Mouse (Mus musculus) layer of hippocampus, adult 9-11 months (tissue): ENCODE measurements around the gene Gng13.

Experiments
- DNase-seq: peaks from one replicate; pipeline ENCODE4 v3.0.0; 2022

Gene Gng13

GRCm38 (mm10) chr17:25716711-25717637 is at the start of gene Gng13:
TSS of gene Gng13 (plus strand) at chr17:25717171.
- DNase-seq, result no peak

- DNase-seq, result no peak
These were observed 48.4 kb upstream of the Gng13 start for GRCm38 (mm10) chr17:25668481-25669055.

GRCm38 (mm10) chr17:25672982-25673381 is 44.0 kb upstream of the Gng13 start:
- peak; percentile 73 for DNase-seq

- no peak for DNase-seq
These were observed 39.0 kb upstream of the Gng13 start for GRCm38 (mm10) chr17:25677969-25678368.

DNA sequence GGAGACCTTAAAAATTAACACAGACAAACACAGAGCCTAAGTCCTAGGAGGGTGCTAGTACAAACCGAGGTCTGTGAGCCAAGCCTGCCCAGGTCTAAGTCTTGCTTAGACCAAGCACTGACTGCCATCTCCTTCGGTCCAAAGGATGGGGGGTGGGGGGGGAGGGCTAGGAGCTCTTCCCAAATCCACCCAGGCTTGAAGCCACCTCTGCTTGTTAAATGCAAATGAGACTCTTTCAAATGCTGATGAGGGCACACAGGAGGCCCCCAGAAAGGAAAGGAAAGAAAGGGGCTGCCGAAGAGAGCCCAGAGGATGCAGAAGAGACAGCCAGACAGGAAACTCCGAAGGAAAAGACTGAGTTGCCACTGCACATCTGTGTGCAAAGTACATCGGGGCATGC is 37.2 kb upstream of the Gng13 start:
- no peak for DNase-seq

- DNase-seq, result peak; percentile 48
These were observed 35.3 kb upstream of the Gng13 start for GRCm38 (mm10) chr17:25681636-25682035.

DNA sequence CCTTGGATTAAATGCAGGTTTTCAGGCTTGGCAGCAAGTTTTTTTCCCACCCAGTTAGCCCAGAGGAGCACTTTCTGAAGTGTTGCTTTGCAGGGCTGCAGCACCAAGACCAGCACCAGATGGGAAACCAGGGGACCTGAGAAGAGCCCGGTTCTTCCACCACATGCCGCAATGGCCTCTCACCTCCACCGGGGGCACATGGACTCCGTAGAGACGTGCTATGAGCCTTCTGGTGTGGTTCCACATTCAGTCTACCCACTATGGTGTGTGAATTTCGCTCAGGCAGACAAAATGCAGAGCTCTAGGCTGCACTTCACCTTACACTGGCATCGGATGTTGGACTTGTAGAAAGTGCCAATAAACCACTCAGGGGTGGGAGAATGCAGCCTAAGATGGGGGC is 30.6 kb upstream of the Gng13 start:
- DNase-seq, result no peak

GRCm38 (mm10) chr17:25688922-25689321 is 28.0 kb upstream of the Gng13 start:
- DNase-seq, result no peak

DNA sequence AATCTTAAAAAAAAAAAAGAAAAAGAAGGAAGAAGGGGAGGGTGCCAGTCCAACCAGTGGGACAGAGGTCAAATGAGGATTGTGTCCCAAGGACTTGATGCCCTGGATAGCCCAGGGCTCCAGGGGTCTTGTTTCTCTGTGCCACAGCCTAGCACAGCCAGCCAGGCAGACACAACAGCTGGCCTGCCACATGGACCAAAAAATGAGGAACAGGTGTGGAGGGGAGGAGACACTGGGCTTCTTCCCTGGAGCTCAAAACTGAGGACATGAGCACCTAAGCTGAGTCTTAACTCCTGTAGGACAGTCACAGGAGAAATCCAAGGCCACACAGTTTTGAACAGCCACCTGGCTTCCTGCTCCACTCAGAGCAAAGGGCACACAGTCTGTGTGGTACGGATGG is 20.7 kb upstream of the Gng13 start:
- DNase-seq, result no peak

DNA sequence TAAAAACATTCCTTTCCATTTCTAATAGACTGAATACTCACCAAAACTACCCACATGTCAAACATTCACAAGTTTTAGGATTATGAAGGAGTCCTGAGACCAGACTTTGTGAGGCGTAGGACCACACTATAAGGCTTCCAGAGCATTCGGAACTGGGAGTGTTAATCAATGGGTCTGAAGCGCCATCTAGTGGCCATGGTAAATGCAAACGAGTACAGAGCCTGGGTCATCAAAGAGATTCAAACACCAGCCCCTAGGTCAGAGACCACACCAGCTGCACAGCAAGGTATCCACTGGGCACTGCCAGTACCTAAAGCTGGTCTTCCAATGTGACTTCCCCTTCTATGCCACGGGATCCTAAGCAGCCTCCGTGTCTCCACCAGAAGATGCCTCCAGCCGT is 18.5 kb upstream of the Gng13 start:
- DNase-seq, result peak; percentile 62

- no peak for DNase-seq
These were observed 16.0 kb upstream of the Gng13 start for GRCm38 (mm10) chr17:25700863-25701496.

DNA sequence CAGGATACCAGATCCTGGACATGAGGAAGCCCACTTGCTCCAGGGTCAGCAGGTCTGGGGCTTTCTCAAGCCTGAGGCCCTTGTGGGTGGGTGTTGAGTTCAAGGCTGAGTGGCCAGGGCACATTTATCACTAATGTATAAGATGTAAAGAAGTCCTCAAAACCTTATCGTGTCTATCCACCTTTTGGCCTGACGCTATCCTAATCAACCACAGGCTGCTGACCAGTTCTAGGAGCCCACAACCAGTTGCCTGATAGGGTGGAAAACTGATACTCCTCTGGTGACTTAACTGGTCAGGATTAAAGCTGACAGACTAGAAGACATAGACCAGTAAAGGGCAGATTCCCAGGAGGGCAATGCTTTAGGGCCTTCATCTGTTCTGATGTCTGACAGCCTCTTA is 7.0 kb upstream of the Gng13 start:
- DNase-seq, result no peak

DNA sequence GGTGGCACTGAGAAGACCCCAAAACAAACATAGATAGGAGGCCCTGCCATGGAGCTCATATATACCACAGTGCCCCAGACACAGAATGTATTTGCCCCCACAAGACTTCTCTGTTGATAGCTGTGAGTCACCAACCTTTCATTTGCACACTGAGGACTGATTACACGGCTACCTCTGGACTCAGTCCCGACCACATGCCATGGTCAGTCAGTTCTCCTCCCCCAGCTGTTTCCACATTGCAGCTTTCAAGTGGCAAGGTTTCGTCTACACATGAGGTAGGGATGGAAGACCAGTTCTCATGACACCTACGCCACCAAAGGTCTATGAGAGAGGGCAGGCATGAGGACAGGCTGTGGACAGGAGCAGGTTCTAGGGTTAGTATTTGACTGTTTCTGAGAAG is 5.8 kb upstream of the Gng13 start:
- no peak for DNase-seq

GRCm38 (mm10) chr17:25715627-25716026 is 1.3 kb upstream of the Gng13 start:
- DNase-seq, result no peak

GRCm38 (mm10) chr17:25716130-25716529 is 841 bp upstream of the Gng13 start:
- DNase-seq, result no peak

GRCm38 (mm10) chr17:25717691-25718090 is 720 bp downstream of the Gng13 start:
- DNase-seq, result no peak

GRCm38 (mm10) chr17:25721476-25721875 is 4.5 kb downstream of the Gng13 start:
- no peak for DNase-seq

GRCm38 (mm10) chr17:25723470-25723869 is 6.5 kb downstream of the Gng13 start:
- DNase-seq, result no peak

- no peak for DNase-seq
These were observed 6.9 kb downstream of the Gng13 start for GRCm38 (mm10) chr17:25723919-25724318.

DNA sequence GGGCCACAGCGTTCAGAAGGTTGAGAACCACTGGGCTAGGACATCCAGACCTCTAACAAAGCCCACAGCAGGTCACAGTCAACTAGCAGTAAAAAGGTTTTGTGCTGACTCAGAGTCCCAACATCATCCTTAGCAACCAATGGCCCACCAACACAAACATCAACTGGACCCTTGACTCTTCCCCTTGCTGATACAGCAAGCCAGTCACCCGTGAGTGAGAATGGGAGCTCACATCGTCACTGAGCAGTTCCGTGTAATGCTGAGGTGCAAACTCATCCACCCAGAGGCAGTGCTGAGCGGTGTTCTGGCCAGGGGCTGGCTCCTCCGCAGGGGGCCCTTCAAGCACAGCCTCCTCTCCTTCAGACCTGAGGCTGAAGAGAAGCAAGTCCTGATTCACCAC is 8.3 kb downstream of the Gng13 start:
- no peak for DNase-seq

GRCm38 (mm10) chr17:25727265-25728008 is 10.5 kb downstream of the Gng13 start, which contains the start of the genes Chtf18 and Rpusd1:
TSS of gene Chtf18 (minus strand) at chr17:25727419.
TSS of gene Rpusd1 (plus strand) at chr17:25727670.
- peak; percentile 100 for DNase-seq

DNA sequence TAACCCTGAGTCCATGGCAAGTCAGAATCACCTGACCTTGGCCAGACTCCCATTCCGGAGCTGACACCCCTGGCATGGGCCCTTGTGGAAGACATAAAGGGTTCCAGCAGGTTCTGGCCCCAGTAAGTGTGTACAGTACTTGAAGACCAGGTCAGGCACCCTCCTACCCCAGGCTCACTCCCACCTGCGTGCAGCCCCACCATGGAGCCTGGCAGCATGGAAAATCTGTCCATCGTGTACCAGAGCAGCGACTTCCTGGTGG is 11.0 kb downstream of the Gng13 start:
- no peak for DNase-seq

- DNase-seq, result peak; percentile 85
These were observed 15.1 kb downstream of the Gng13 start for GRCm38 (mm10) chr17:25732082-25732481.
